Mouse (Mus musculus) myocyte (in vitro differentiated cells): Measurements from ENCODE around the gene Prcc. TPM values are rescaled to one million over a fixed set of nuclear protein-coding genes. Genes with fewer than 3 reads are reported as not detected.
"Not testable (repeated sequence)": the region's sequence is repeated elsewhere in the genome, so short reads cannot be mapped to it uniquely, and the experiment has no call there.

Experiments
- H3K27me3 ChIP-seq: one replicate; pipeline ENCODE4 v1.6.1; 2011; ENCODE audit not compliant: control insufficient read depth, insufficient read depth, insufficient read length
- H3K36me3 ChIP-seq: one replicate; pipeline ENCODE4 v1.6.1; 2011; ENCODE audit not compliant: control insufficient read depth, insufficient read depth
- H3K4me2 ChIP-seq: one replicate; pipeline ENCODE4 v1.6.1; 2011; ENCODE audit warnings: low read depth, control low read depth
- H3K4me3 ChIP-seq: one replicate; pipeline ENCODE4 v1.5.1; 2011; ENCODE audit warnings: mild to moderate bottlenecking, control low read depth, moderate library complexity
- H3K79me2 ChIP-seq: one replicate; pipeline ENCODE4 v1.6.1; 2011; ENCODE audit not compliant: control insufficient read depth, insufficient read depth
- H3ac ChIP-seq: one replicate; pipeline ENCODE4 v1.6.1; 2011; ENCODE audit not compliant: control insufficient read depth, insufficient read length
- CEBPB ChIP-seq: IDR thresholded peaks from 2 replicates; pipeline ENCODE4 v1.6.1; 2011; ENCODE audit warnings: mild to moderate bottlenecking, moderate library complexity; ENCODE audit not compliant: poor library complexity, insufficient read depth, severe bottlenecking
- E2F4 ChIP-seq: IDR thresholded peaks from one replicate; pipeline ENCODE4 v1.6.1; 2011; ENCODE audit warnings: mild to moderate bottlenecking, control low read depth, moderate library complexity; ENCODE audit not compliant: insufficient read depth
- MAX ChIP-seq: IDR thresholded peaks from one replicate; pipeline ENCODE4 v1.6.1; 2011; ENCODE audit warnings: low read depth, mild to moderate bottlenecking, control low read depth
- MYOD1 ChIP-seq, 3 experiments: IDR thresholded peaks; one replicate each; pipeline ENCODE4 v1.6.1; 2011; ENCODE audit warnings: control low read depth in 2 of 3, low read depth in 2 of 3, mild to moderate bottlenecking in 2 of 3, moderate library complexity in 1 of 3; ENCODE audit not compliant: insufficient read length in 2 of 3, control insufficient read depth in 1 of 3
- MYOG ChIP-seq, 3 experiments: IDR thresholded peaks; one replicate each; pipeline ENCODE4 v1.6.1; 2011; ENCODE audit warnings: control low read depth in 2 of 3, low read depth in 2 of 3, mild to moderate bottlenecking in 2 of 3; ENCODE audit not compliant: insufficient read length in 2 of 3, control insufficient read depth in 1 of 3, insufficient read depth in 1 of 3
- POLR2A ChIP-seq: IDR thresholded peaks from one replicate; pipeline ENCODE4 v1.6.1; 2011; ENCODE audit warnings: low read depth, mild to moderate bottlenecking, control low read depth, moderate library complexity; ENCODE audit not compliant: insufficient read length
- POLR2AphosphoS2 ChIP-seq: IDR thresholded peaks from one replicate; pipeline ENCODE4 v1.6.1; 2011; ENCODE audit warnings: low read depth, control low read depth; ENCODE audit not compliant: insufficient read length
- REST ChIP-seq: IDR thresholded peaks from one replicate; pipeline ENCODE4 v1.6.1; 2011; ENCODE audit warnings: mild to moderate bottlenecking, control low read depth, moderate library complexity; ENCODE audit not compliant: insufficient read depth, insufficient read length
- SRF ChIP-seq: IDR thresholded peaks from one replicate; pipeline ENCODE4 v1.6.1; 2011; ENCODE audit warnings: low read depth; ENCODE audit not compliant: control insufficient read depth, insufficient read length
- TCF12 ChIP-seq: IDR thresholded peaks from one replicate; pipeline ENCODE4 v1.6.1; 2011; ENCODE audit warnings: mild to moderate bottlenecking, control low read depth; ENCODE audit not compliant: poor library complexity, insufficient read depth, severe bottlenecking
- TCF3 ChIP-seq: IDR thresholded peaks from one replicate; pipeline ENCODE4 v1.6.1; 2011; ENCODE audit warnings: low read depth, control low read depth; ENCODE audit not compliant: insufficient read length
- USF1 ChIP-seq: IDR thresholded peaks from one replicate; pipeline ENCODE4 v1.6.1; 2011; ENCODE audit warnings: low read depth, mild to moderate bottlenecking, control low read depth, moderate library complexity
- polyA plus RNA-seq: library from polyadenylated mRNA; unstranded; fragments of >200 nt; fragmentation: generic; extraction: Trizol; gene quantifications from one replicate; pipeline ENCODE4 v1.2.1, GENCODE M21; 2012; ENCODE audit warnings: missing spikeins

Prcc gene
- polyA plus RNA-seq, 1 experiment, result 46.3 TPM

GRCm38 (mm10) chr3:87877730-87878129 lies 7.7 kb downstream of the Prcc start:
- H3K36me3 ChIP-seq, result peaks cover 12% of the 10 kb centered on the region
- peaks cover 94% of the 10 kb centered on the region for H3K79me2 ChIP-seq
- H3K4me3 ChIP-seq, result no peak overlapping the region
- H3K27me3 ChIP-seq, result no peaks in the 10 kb centered on the region
- H3K4me2 ChIP-seq, result no peak overlapping the region
- TF ChIP-seq E2F4, result no peak
- no peak for TF ChIP-seq POLR2AphosphoS2
- no peak for TF ChIP-seq POLR2A
- no peak for TF ChIP-seq REST
- no peak for TF ChIP-seq USF1
- TF ChIP-seq CEBPB, result no peak
- TF ChIP-seq MYOG (IDR thresholded peaks at IDR 0.05; ENCODE audit: control insufficient read depth in 1 of 3, insufficient read depth in 1 of 3, insufficient read length in 2 of 3, low read depth in 2 of 3), result no peak
- TF ChIP-seq TCF12, result no peak
- H3ac ChIP-seq, result no peak overlapping the region

GRCm38 (mm10) chr3:87864111-87864510 lies 21.3 kb downstream of the Prcc start:
- H3K36me3 ChIP-seq, result peaks cover 33% of the 10 kb centered on the region
- not testable (repeated sequence) for H3K79me2 ChIP-seq, H3K4me2 ChIP-seq, H3K4me3 ChIP-seq, H3ac ChIP-seq, H3K27me3 ChIP-seq

- no peak overlapping the region for H3K4me2 ChIP-seq
- no peaks in the 10 kb centered on the region for H3K79me2 ChIP-seq
- H3K36me3 ChIP-seq, result peaks cover 17% of the 10 kb centered on the region
- H3K27me3 ChIP-seq, result no peaks in the 10 kb centered on the region
- no peak overlapping the region for H3ac ChIP-seq
- no peak overlapping the region for H3K4me3 ChIP-seq
- TF ChIP-seq USF1 (no peak), MAX (no peak), SRF (no peak), POLR2A (no peak), CEBPB (no peak), MYOD1 (IDR thresholded peaks at IDR 0.05; ENCODE audit: control insufficient read depth in 1 of 3, insufficient read length in 2 of 3, low read depth in 2 of 3) (no peak), E2F4 (no peak), TCF12 (no peak), POLR2AphosphoS2 (no peak), MYOG (IDR thresholded peaks at IDR 0.05; ENCODE audit: control insufficient read depth in 1 of 3, insufficient read depth in 1 of 3, insufficient read length in 2 of 3, low read depth in 2 of 3) (no peak), TCF3 (no peak), REST (no peak)
These were observed 25.6 kb downstream of the Prcc start for GRCm38 (mm10) chr3:87859813-87860212.

GRCm38 (mm10) chr3:87857666-87858065 lies 27.7 kb downstream of the Prcc start:
- no peaks in the 10 kb centered on the region for H3K27me3 ChIP-seq
- H3ac ChIP-seq, result no peak overlapping the region
- H3K4me2 ChIP-seq, result no peak overlapping the region
- no peak overlapping the region for H3K4me3 ChIP-seq
- H3K36me3 ChIP-seq, result peaks cover 13% of the 10 kb centered on the region
- H3K79me2 ChIP-seq, result no peaks in the 10 kb centered on the region
- no peak for TF ChIP-seq SRF
- no peak for TF ChIP-seq E2F4
- TF ChIP-seq REST, result no peak
- TF ChIP-seq MYOG (IDR thresholded peaks at IDR 0.05; ENCODE audit: control insufficient read depth in 1 of 3, insufficient read depth in 1 of 3, insufficient read length in 2 of 3, low read depth in 2 of 3), result no peak
- TF ChIP-seq TCF3, result no peak
- no peak for TF ChIP-seq MAX
- no peak for TF ChIP-seq POLR2A
- TF ChIP-seq TCF12, result no peak
- TF ChIP-seq POLR2AphosphoS2, result no peak
- no peak for TF ChIP-seq CEBPB
- no peak for TF ChIP-seq USF1
- no peak for TF ChIP-seq MYOD1 (IDR thresholded peaks at IDR 0.05; ENCODE audit: control insufficient read depth in 1 of 3, insufficient read length in 2 of 3, low read depth in 2 of 3)

GRCm38 (mm10) chr3:87855936-87856335 lies 29.5 kb downstream of the Prcc start:
- Histone ChIP-seq H3K4me2 (no peak overlapping the region), H3K27me3 (no peaks in the 10 kb centered on the region), H3K36me3 (peaks cover 5% of the 10 kb centered on the region), H3ac (no peak overlapping the region), H3K79me2 (no peaks in the 10 kb centered on the region), H3K4me3 (no peak overlapping the region)
- TF ChIP-seq REST (no peak), MYOD1 (IDR thresholded peaks at IDR 0.05; ENCODE audit: control insufficient read depth in 1 of 3, insufficient read length in 2 of 3, low read depth in 2 of 3) (no peak), POLR2AphosphoS2 (peak; percentile 50)
